Mouse (Mus musculus): ENCODE measurements at regions not wholly inside any gene's neighbourhood (a gene's known extent, or its start where the extent isn't known, plus 50 kb on each side); places are given as distances from the start of the nearest gene placed in this dataset.
"Not testable (repeated sequence)": the region's sequence is repeated elsewhere in the genome, so short reads cannot be mapped to it uniquely, and the experiment has no call there.

DNA sequence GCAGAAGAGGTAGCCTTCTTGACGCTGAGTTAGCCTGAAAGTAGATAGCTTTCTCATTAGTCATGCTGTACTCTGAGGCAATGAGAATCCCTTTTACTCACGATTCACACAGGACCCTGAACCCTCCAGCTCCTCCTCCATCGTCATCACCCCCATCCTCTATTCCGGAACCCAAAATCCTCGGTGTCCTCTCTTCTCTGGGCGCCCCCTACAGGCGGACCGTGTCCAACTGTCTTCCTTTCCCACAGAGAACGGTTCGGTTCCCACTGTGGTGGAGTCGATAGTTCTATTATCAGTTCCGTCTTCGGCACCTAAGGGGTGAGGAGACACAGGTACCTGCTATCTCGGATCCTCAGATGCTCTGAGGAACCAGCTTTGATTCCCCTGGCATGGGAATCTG is 130.2 kb downstream of the Phlda1 start:
- DNase-seq (ENCODE audit: low read depth in 1 of 2, low spot score in 2 of 2) = no peak

DNA sequence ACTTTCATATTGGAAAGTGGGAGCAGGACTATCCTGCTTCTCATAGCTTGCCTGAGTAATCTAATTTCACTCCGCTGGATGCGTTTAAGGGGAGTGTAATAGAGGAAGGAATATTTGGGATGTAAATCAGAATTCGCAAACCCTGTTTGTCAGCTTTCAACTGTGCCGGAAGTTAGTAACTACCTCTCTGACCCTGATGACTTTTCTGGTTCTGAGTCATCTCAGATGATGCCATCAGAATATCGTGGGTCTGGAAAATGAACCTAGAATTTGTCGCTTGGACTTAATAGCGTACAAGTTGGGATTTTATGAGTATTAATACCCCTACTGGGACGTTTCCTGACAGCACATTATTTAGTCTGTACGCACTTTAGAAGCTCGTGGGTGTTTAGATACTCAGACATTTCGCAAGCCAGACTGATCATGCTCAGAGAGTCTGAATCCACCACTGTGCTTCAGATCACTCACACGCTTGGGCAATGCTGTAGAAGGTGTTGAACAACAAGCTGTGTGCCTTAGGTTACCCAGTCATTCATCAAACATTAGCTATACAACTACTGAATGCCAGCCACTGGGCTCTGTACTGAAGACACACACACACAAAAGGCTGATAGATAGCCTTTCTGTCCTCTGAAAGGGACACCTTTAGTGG is 131.1 kb downstream of the Phlda1 start:
- DNase-seq (ENCODE audit: low read depth in 1 of 2, low spot score in 2 of 2) = no peak

DNA sequence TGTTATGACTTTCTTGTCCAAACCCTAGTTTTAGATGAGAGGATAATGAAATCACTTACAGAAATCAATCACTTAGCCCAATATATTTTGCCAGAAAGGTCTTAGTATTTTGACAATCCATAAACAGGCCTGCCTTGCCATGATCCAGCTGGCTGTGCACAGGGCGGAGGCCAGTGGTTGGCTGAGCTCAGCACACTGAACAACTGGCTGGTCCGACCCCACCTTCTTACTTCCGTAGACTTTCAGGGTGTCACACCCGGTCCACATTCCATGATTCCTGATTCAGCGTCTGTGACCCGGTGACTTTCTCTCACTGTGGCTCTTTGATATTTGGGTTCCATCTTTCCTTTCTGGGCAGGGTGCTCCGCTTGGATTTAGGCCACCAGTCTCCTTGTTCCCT is 133.8 kb downstream of the Phlda1 start:
- no peak for DNase-seq (ENCODE audit: low read depth in 1 of 2, low spot score in 2 of 2)

DNA sequence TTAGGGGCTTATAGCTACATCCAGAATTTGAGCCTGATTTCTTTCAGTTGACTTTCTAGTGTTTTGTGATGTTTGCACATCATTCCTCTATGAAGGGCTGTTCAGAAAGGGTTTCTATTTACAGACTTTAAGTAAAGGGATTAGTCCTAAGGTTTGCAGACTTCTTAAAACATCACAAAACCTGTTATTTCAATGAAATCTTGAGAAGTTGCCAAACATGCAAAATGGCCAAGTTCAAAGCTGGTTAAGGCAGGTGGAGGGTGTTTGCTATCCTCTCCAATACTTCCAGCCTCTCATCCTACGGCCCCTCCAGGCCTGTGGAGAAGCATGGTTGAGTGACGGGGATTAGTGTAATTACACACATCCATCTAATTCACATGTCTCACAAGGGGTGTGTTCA is 136.6 kb downstream of the Phlda1 start:
- DNase-seq (ENCODE audit: low read depth in 1 of 2, low spot score in 2 of 2) = no peak

DNA sequence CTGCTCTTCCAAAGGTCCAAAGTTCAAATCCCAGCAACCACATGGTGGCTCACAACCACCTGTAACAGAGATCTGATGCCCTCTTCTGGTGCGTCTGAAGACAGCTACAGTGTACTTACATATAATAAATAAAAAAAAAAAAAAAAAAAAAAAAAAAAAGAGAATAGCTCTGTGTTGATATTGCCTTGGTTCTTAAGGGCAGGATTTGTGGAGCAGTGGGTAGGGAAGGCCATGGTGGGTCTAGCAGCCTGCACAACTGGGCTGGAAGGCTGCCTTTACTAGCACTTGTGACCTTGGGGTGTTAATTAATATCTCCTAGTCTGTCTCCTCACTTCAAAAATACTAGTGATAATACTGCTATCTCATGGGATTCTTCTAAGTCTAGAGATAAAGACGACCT is 147.7 kb downstream of the Phlda1 start:
- not testable (repeated sequence) for DNase-seq (ENCODE audit: low read depth in 1 of 2, low spot score in 2 of 2)

DNA sequence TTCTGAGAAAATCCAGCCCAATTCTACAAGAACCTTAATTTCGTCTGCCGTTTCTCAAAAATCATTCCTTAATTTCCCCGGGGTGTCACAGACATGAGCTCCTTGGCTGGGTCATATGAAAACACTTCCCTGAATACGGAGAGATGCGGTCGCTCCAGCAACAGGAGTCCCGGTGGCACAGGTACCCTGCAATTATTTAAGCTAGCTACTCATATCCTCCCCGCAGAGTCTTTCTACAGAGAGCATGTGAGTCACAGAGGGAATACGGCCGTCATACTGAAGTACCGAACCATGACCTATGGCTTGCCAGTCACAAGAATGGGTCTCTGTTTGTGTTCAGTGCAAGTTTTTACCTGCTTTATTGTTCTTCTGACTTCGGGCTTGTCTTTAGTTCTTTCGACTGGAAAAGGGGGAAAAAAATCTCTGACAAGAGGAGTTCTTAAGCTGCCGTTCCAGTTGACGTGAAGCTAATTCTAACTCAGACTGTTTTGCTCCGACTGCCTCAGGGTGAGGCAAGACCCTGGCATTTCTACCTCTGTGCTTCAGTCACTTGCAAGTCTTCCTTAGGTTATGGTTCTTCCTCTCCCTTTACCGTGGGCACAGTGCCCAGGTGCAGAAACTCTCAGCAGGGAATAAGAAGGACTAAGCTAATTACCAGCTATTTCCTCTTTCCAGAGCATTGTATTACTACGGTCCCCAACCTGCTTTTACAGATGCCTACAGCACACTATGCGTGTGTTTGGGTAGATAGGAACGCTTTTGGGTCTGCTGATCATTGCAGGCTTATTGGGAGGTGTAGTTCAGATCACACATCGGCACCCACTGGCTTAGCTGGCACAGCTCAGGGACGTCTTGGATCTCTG is 148.5 kb downstream of the Phlda1 start:
- no peak for DNase-seq (ENCODE audit: low read depth in 1 of 2, low spot score in 2 of 2)

DNA sequence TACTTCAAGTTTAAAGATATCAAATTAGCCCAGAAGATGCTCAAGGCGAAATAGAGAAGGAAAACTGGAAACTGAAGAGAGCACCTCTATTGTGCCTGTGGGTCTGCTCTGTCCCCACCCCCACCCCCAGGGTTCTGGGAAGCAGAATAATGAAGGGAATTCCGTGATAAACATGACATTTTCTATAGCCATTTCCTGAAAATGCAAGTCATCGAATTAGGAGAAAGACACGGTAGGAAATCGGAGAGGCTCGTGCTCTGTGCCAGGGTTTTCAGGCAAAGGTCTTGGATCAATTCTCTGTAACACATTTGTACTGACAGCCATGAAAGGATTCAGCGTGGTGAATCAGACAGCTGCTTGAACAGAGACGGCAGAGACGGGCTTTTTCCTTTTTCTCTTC is 152.7 kb downstream of the Phlda1 start:
- no peak for DNase-seq (ENCODE audit: low read depth in 1 of 2, low spot score in 2 of 2)

DNA sequence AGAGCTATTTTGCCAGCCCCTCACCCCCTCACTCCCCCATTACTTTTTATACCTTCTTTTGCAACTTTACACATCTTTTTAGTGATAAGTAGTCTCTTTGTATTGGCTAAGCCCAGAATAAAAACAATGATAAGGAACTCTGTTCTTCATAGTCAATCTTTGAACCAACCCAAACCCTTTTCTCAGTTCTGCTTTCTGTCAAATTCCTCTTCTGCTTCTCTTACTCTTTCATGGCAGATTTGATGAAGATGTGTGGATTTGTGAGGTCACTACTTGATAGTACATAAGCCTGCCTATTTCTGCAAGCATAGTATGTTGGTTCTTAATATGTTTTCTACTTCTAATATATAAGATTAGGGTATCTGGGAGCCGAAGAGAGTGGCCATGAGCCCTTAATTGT is 156.6 kb downstream of the Phlda1 start:
- DNase-seq (ENCODE audit: low read depth in 1 of 2, low spot score in 2 of 2) = no peak

DNA sequence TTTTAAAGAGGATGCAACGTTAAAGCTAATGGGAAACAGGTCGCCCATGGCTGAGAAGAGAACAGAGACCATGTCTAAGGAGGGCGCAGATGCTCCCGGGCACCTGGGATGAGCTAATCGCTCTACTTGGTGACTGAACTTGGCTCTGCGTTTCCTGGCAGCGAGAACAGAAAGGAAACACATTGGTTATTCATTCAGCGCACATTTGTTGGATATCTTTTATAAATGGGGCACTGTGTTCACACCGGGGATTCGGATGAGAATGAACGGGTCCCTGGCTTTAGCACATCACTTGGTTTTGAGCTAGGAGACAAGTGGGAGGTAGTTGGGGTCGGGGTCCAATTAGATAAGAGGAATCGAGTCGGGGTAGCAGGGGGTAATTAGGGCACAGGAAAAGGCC is 159.7 kb downstream of the Phlda1 start:
- DNase-seq (ENCODE audit: low read depth in 1 of 2, low spot score in 2 of 2) = no peak

DNA sequence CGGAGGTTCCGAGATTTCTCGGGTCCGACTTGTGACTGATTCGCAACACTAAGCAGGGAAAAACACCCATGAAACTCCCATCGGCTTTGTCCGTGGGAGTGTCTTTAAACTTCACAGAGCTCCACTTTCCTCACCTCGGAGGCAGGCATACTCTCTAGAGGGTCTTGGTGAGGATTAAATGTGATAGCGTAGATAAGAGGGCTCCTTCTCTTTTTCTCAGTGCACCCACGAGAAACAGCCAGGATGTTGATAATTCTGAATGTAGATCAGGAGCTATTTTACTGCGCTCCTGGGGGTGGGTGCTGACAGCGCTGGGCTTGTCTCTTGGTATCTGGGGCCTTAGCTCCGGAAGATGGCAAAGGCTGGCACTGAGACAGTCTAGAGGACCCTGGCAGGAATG is 160.9 kb downstream of the Phlda1 start:
- DNase-seq (ENCODE audit: low read depth in 1 of 2, low spot score in 2 of 2) = no peak

DNA sequence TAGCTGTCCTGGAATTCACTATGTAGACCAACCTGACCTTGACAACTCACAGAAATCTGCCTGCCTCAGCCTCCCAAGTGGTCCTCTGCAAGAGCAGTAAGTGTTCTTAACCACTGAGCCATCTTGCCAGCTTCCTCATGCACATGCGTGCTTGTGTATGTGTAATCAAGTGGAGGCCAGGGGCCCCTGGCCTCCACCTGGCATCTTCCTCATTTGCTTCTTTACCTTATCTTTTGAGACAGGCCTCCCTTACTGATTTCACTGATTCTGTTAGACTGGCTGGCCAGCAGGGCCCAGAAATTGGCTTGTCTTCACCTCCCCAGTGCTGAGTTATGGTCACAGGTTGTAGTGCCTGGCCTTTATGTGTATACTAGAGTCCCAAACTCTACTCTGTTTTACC is 162.6 kb downstream of the Phlda1 start:
- no peak for DNase-seq (ENCODE audit: low read depth in 1 of 2, low spot score in 2 of 2)

DNA sequence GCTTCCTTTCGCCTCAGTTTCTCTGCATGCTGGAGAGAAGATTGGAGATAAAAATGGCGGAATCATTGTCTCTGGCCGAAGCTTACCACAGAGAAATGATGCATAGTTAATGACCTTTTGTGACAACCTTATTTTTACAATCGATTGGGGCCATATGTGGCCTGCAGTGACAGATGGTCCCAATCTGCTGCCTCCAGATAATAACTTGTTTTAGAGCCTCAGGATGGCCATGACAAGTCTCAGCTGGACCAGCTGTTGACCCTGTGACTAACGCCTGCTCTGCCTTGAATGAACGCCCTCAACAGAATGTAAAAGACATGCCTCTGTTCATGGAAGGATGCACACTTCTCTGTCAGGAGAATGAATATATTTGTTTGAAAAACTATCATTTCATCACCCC is 163.6 kb downstream of the Phlda1 start:
- DNase-seq (ENCODE audit: low read depth in 1 of 2, low spot score in 2 of 2) = no peak

DNA sequence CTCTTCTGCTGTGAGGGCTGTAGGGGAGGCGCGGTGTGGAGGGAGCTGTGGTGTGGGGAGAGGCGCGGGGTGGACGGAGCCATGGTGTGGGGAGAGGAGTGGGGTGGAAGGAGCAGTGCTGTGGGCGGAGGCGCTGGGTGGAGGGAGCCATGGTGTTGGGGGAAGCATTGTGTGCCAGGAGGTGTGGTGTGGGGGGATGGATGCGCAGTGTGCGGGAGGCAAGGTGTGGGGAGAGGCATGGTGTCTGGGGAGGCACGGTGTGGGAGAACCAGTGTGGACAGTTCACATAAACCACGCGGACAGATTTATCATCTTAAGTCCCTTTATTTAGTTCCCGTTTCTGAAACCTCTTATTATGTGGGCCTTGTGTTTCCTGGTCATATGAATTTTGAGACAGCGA is 164.6 kb downstream of the Phlda1 start:
- no peak for DNase-seq (ENCODE audit: low read depth in 1 of 2, low spot score in 2 of 2)

DNA sequence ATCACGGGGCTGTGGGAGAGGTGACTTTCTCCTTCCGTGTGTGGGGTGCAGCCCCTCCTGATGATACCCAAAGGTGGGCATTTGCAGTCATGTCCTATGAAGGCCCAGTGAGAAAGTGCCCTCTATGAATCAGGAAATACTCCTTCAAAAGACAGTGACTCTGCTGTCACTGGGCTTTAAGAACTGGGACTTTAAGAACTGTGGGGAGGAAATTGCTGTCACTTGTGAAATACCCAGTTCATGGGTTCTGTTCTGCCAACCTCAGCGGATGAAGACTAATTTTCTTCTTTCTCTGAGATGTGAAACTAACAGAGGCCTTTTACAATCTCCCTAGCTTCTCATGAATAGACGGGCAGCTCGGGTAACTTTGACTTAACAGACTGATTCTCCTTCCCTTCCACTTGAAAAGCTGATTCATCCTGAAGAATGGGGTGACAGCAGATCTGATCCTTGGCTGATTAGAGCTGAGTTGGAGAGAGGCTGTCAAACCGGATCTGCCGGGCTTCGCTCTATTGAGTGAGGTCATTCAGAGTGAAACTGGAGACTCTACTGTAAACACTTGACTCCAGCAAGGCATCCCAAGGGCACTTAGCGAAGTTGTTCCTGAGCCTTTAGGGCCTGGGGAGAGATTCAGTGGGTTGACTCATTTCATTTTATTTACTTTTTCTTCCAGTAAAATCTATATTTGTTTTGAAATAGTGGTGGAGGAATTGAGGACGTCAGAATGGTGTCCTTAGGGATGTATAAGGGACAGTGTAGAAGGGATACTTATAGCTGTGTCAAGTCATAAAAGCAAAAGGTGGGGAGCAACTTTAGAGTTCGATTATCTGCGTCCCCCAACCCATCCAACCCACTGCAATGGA is 166.6 kb downstream of the Phlda1 start:
- no peak for DNase-seq (ENCODE audit: low read depth in 1 of 2, low spot score in 2 of 2)

DNA sequence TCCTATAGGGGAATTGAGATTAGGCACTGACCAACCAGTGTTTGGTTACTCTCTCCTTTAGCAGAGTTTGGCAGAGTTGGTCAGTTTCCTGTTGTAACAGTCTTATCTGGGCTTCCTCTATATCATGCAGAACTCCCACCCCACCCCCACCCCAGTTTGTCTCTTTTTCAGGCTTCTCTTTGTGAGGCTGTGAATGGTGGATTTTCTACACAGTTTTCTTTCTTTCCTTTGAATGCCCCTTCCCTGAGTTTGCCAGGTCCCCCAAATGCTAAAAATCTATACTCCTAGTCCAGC is 167.2 kb downstream of the Phlda1 start:
- no peak for DNase-seq (ENCODE audit: low read depth in 1 of 2, low spot score in 2 of 2)

DNA sequence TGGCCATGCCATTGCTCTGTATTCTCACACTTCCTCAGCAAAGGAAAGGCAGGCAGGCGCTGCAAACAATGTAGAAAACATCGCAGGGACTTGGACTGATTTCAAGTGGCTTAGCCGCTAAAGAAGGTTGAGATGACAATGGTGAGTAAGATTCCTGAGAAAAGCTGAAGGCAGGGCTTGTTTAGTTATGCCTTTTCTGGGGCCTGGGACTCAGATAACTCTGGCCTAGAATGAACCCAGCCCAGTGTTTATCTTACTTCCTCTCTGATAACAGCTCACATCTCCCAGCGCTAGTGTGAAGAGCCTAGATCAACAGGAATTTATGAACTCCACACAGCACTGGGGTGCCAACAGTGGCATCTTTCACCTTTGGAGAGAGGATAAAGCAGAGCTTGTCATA is 170.2 kb downstream of the Phlda1 start:
- DNase-seq (ENCODE audit: low read depth in 1 of 2, low spot score in 2 of 2) = no peak

DNA sequence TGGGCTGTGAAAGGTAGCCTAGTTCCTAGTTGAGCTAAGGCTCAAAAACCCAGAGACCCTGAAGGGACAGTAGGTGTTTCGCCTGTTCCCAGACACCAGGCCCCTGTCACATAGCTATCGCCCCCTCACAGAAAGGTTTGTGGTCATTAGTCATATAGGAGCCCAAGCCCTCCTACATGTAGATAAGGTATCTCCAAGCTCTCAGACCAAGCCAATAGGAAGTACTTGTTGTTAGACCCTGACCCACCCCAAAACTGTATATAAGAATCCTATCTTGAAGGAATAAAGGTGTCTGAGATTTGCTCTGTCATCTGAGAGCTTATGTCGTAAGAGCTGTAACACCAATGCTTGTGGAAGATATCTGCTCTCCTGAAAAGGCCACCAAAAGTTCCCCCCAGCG is 174.8 kb downstream of the Phlda1 start:
- no peak for DNase-seq (ENCODE audit: low read depth in 1 of 2, low spot score in 2 of 2)

DNA sequence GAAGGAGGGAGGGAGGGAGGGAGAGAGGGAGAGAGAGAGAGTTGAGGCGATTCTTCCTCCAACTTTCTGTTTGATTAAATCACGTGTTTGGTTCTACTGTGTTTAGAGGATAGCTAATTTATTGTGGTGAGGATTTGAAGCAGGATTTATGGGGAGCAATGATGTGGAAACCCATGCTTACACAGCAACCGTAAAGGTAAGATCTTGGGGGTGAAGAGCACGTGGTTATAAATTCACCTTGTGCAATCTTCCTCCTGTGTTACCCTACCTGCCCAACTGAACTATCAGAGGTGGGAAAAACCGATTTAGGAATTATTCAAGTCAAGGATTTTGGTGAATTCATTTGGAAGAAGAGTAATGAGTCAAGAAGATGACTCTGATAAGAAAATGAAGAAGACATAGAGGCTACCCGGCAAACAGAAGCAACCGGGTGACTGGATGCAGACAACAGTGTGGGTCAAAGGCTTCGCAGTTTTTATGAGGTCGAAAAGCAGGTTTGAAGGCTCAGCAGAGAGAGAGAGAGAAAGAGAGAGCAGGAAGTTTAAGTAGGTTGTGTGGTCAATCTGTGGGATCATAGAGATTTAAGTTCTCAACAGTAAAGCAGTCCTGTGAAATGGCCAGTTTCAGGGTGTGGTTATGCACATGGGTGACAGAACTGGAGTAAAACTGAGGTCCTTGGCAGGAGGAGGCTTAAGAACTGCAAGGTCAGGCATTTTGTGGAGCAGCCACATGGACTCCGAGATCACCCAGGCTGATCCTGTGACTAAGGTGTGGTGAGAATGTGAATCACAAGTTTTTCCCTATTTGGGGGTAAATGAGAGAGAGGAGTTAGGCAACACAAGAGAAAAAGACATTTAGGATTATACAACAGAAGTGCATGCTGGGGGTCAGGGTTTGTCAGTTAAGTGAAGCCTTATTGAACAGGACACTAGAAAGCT is 178.6 kb downstream of the Phlda1 start:
- DNase-seq (ENCODE audit: low read depth in 1 of 2, low spot score in 2 of 2) = no peak

DNA sequence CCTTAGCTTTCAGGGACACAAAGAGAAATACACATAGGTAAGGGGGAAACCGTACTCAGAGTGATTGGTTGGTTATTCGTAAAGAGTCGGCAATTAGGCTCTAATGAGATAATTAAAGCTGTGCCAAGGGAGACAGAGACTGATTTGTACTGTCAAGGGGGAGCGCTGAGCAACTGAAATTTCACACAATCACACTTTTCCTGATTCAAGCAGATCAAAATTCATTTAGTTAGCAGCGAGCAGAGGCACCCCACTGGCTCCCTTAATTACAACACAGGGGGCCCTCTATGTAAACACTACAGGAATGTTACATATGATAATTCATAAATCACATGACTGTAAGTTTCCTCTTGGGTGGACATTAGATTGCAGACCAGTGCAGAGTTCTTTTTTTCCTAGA is 180.5 kb downstream of the Phlda1 start:
- no peak for DNase-seq (ENCODE audit: low read depth in 1 of 2, low spot score in 2 of 2)

DNA sequence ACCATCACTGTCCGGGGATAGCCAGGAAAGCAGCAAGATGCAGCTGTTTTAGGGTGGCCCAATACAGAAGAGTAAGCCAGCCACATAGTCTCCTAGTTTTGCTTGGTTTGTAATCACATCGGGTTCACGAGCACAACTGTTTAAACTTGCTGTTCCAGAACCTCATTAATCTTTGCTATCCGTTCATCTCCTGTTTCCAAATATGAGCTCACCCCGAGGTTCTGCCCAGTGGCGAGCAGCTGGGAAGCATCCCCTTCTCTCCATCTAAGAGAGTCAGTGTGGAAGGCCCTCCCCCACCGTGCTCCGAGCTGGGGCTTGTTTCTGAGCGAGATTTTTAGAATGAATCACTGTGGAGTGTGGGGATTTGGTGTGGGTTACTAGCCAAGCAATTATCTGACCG is 183.5 kb downstream of the Phlda1 start:
- no peak for DNase-seq (ENCODE audit: low read depth in 1 of 2, low spot score in 2 of 2)

DNA sequence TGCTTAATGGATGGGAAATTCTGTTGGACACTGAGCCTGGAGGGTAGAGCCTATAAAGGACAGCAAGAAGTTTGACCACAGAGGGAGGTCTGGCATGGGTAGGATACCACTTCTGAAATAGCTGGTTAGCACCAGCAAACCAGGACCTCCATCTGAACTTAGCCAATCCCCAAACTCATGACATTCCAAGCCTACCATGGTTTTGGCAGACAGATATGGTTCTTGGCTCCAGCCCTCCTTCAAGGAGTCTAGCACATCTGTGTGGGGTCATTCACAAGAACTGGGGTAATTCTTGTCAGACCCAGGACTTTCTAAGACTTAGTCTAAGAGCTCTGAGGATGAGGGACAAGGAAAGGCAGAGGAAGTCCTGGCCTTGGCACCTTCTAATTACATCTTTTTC is 187.7 kb downstream of the Phlda1 start:
- no peak for DNase-seq (ENCODE audit: low read depth in 1 of 2, low spot score in 2 of 2)

Data from monocyte, adult 2 months (primary cell).